Mouse (Mus musculus) yolk sac, embryonic 10.5 days (tissue): Measurements from ENCODE around the gene Bglap3.
"Not testable (repeated sequence)": the region's sequence is repeated elsewhere in the genome, so short reads cannot be mapped to it uniquely, and the experiment has no call there.

Experiments used
- DNase-seq: peaks from one replicate; pipeline ENCODE4 v3.0.0-alpha.2; 2017; ENCODE audit warnings: low spot score

Bglap3 gene

GRCm38 (mm10) chr3:88372643-88373042 lies at the start of gene Bglap3:
Bglap3 (minus strand) TSS chr3:88372743.
- not testable (repeated sequence) for DNase-seq

GRCm38 (mm10) chr3:88422020-88422720 lies 49.6 kb upstream of the Bglap3 start:
- DNase-seq: peak; percentile 56

- DNase-seq: no peak
Measured at GRCm38 (mm10) chr3:88420771-88421170, 48.2 kb upstream of the Bglap3 start.

- no peak for DNase-seq
Measured at GRCm38 (mm10) chr3:88418016-88418415, 45.5 kb upstream of the Bglap3 start.

- DNase-seq: peak; percentile 85
Measured at GRCm38 (mm10) chr3:88415668-88416067, 43.1 kb upstream of the Bglap3 start.

- DNase-seq: no peak
Measured at GRCm38 (mm10) chr3:88412636-88413035, 40.1 kb upstream of the Bglap3 start.

- peak; percentile 64 for DNase-seq
Measured at GRCm38 (mm10) chr3:88411681-88412080, 39.1 kb upstream of the Bglap3 start.

- peak; percentile 81 for DNase-seq
Measured at GRCm38 (mm10) chr3:88410645-88411031, 38.1 kb upstream of the Bglap3 start.

GRCm38 (mm10) chr3:88409741-88410644 lies 37.5 kb upstream of the Bglap3 start, which contains the start of gene Pmf1:
Pmf1 (minus strand) TSS chr3:88410331.
- DNase-seq: peak; percentile 97

GRCm38 (mm10) chr3:88408953-88409352 lies 36.4 kb upstream of the Bglap3 start:
- DNase-seq: no peak

GRCm38 (mm10) chr3:88407529-88407928 lies 35.0 kb upstream of the Bglap3 start:
- no peak for DNase-seq

GRCm38 (mm10) chr3:88407090-88407489 lies 34.5 kb upstream of the Bglap3 start:
- peak; percentile 71 for DNase-seq

GRCm38 (mm10) chr3:88403522-88404230 lies 31.1 kb upstream of the Bglap3 start:
- DNase-seq: no peak

GRCm38 (mm10) chr3:88398666-88399065 lies 26.1 kb upstream of the Bglap3 start:
- no peak for DNase-seq

GRCm38 (mm10) chr3:88395742-88396141 lies 23.2 kb upstream of the Bglap3 start:
- DNase-seq: no peak

GRCm38 (mm10) chr3:88395288-88395687 lies 22.7 kb upstream of the Bglap3 start:
- no peak for DNase-seq

- no peak for DNase-seq
Measured at GRCm38 (mm10) chr3:88393776-88394375, 21.3 kb upstream of the Bglap3 start.

GRCm38 (mm10) chr3:88384364-88384763 lies 11.8 kb upstream of the Bglap3 start, which contains the start of gene Bglap:
Bglap (minus strand) TSS chr3:88384464.
- no peak for DNase-seq

GRCm38 (mm10) chr3:88382383-88382782 lies 9.8 kb upstream of the Bglap3 start:
- not testable (repeated sequence) for DNase-seq

GRCm38 (mm10) chr3:88381389-88382315 lies 9.1 kb upstream of the Bglap3 start:
- not testable (repeated sequence) for DNase-seq

- DNase-seq: not testable (repeated sequence)
Measured at GRCm38 (mm10) chr3:88378599-88378998, 6.1 kb upstream of the Bglap3 start, which contains the start of gene Bglap2. Bglap2 (minus strand) TSS chr3:88378699.
